Mouse (Mus musculus): ENCODE measurements at regions not wholly inside any gene's neighbourhood (a gene's known extent, or its start where the extent isn't known, plus 50 kb on each side); places are given as distances from the start of the nearest gene placed in this dataset.
A peak's percentile ranks its signal among the peaks of the same experiment; 100 is the strongest.

DNA sequence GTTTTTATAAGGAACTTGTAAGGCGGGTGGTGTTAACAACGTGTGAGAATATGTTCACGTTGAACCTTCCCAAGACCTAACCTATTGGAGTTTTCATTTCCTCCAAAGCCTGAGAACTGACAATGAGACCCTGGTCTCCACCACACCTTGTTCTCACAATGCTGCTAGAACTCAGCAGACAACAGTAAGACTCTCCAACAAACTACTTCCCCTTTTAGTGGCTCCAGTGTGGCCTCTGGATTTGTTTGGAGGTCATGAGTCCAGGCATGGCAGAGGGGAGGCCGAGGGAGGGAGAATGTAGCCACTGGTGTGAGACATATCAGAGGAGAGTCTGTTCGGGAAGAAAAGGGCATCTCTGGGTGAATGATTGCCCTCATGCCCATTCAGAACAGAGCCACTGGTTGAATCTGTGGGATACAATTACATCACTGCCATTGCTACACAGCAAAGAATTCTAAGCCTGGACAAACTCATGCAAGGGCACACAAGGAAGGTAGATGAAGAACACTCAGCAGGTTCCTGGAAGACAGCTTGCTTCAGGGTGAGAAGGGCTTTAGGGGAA lies 109.2 kb upstream of the Ccdc122 start:
- DNase-seq (ENCODE audit: low spot score, missing footprints) (peak; percentile 69), ATAC-seq (ENCODE audit: low FRiP score) (no peak)
- 86% methylated on average over 5 of the region's 5 CpGs for WGBS
- Histone ChIP-seq H3K9me3 (ENCODE audit: control insufficient read depth, low read length) (no peaks in the 10 kb centered on the region), H3K4me2 (no peak overlapping the region), H3K36me3 (ENCODE audit: control insufficient read depth, insufficient read depth, low read length) (no peaks in the 10 kb centered on the region), H3K9ac (ENCODE audit: low read length) (no peak overlapping the region), H3K4me3 (ENCODE audit: low read depth, low read length) (no peak overlapping the region), H3K27ac (ENCODE audit: low read depth, low read length) (no peak overlapping the region), H3K27me3 (ENCODE audit: control insufficient read depth, insufficient read depth, low read length) (no peaks in the 10 kb centered on the region), H3K4me1 (ENCODE audit: control insufficient read depth, insufficient read depth, low read length) (no peaks in the 10 kb centered on the region)

- Histone ChIP-seq H3K4me1 (ENCODE audit: control insufficient read depth, insufficient read depth, low read length) (no peaks in the 10 kb centered on the region), H3K4me2 (no peak overlapping the region), H3K27me3 (ENCODE audit: control insufficient read depth, insufficient read depth, low read length) (no peaks in the 10 kb centered on the region), H3K9ac (ENCODE audit: low read length) (no peak overlapping the region), H3K27ac (ENCODE audit: low read depth, low read length) (no peak overlapping the region), H3K4me3 (ENCODE audit: low read depth, low read length) (no peak overlapping the region), H3K9me3 (ENCODE audit: control insufficient read depth, low read length) (no peaks in the 10 kb centered on the region), H3K36me3 (ENCODE audit: control insufficient read depth, insufficient read depth, low read length) (no peaks in the 10 kb centered on the region)
- ATAC-seq (ENCODE audit: low FRiP score) = no peak
- peak; percentile 14 for DNase-seq (ENCODE audit: low spot score, missing footprints)
- 91% methylated on average over 7 of the region's 7 CpGs for WGBS
Measured at GRCm38 (mm10) chr14:76926416-76926815, 110.2 kb upstream of the Ccdc122 start.

GRCm38 (mm10) chr14:76922399-76922939 lies 114.1 kb upstream of the Ccdc122 start:
- Histone ChIP-seq H3K27me3 (ENCODE audit: control insufficient read depth, insufficient read depth, low read length) (no peaks in the 10 kb centered on the region), H3K27ac (ENCODE audit: low read depth, low read length) (no peak overlapping the region), H3K36me3 (ENCODE audit: control insufficient read depth, insufficient read depth, low read length) (no peaks in the 10 kb centered on the region), H3K4me3 (ENCODE audit: low read depth, low read length) (no peak overlapping the region), H3K9me3 (ENCODE audit: control insufficient read depth, low read length) (no peaks in the 10 kb centered on the region), H3K4me1 (ENCODE audit: control insufficient read depth, insufficient read depth, low read length) (no peaks in the 10 kb centered on the region), H3K4me2 (no peak overlapping the region), H3K9ac (ENCODE audit: low read length) (no peak overlapping the region)
- DNase-seq (ENCODE audit: low spot score, missing footprints) = no peak
- 80% methylated on average over 6 of the region's 6 CpGs for WGBS
- ATAC-seq (ENCODE audit: low FRiP score) = no peak

DNA sequence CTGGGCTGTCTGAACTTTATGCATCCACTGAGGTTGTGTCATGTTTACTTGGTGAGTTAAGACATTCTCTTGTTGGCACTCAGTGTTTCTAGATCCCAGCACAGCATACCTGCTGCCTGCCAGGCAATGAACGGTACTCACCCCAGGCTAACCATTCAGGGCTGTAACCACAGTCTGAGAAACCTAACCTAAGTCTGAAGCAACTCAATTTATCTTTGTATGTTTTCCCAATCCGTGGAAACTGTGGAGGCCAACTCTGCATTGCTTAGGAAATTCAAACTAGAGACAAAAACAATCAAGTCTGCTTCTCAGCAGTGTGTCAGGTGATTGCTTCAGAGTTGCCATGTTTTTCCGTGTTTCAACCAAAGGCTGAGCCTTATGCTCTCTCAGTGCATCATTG lies 118.5 kb upstream of the Ccdc122 start:
- Histone ChIP-seq H3K4me3 (ENCODE audit: low read depth, low read length) (no peak overlapping the region), H3K27me3 (ENCODE audit: control insufficient read depth, insufficient read depth, low read length) (no peaks in the 10 kb centered on the region), H3K9ac (ENCODE audit: low read length) (no peak overlapping the region), H3K4me2 (no peak overlapping the region), H3K36me3 (ENCODE audit: control insufficient read depth, insufficient read depth, low read length) (no peaks in the 10 kb centered on the region), H3K9me3 (ENCODE audit: control insufficient read depth, low read length) (no peaks in the 10 kb centered on the region), H3K4me1 (ENCODE audit: control insufficient read depth, insufficient read depth, low read length) (no peaks in the 10 kb centered on the region), H3K27ac (ENCODE audit: low read depth, low read length) (no peak overlapping the region)
- ATAC-seq (ENCODE audit: low FRiP score) (no peak), DNase-seq (ENCODE audit: low spot score, missing footprints) (no peak)
- 85% methylated on average over 3 of the region's 3 CpGs for WGBS

DNA sequence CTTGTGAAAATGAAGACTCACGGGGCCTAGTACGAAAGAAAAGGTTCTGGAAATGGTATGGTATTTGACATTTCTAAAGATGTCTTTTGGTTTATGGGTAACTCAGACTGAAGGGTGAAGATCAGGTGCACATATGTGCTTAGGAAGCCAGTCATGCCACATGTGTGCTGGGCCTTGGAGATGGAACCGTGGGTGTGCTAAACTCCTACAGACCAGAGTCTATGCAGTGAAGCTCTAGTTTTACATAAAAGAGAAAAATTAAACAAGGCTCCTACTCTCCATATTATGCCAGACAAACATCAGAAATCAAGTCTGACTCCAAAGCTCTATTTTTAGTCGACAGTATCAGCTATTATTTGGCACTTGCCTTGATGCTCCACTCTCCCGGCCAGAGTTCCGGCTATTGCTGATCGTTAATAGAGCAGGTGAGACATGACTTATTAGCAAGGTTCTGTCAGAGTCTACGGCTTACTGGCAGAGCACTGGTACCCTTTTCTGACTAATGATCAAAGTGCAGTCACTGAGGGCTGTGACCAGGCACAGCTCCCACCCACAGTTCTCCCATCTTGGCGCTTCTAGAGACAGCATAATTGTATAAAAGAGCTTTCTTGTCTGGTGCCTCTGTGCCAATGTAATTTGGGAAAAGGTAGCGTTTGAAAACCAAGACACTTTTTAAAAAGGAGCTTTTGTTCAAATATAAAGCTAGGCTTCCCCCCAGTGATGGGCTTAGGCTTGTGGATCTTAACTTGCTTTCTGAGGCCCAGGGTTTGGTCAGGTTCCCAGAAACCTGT lies 119.2 kb upstream of the Ccdc122 start:
- Histone ChIP-seq H3K9ac (ENCODE audit: low read length) (no peak overlapping the region), H3K27me3 (ENCODE audit: control insufficient read depth, insufficient read depth, low read length) (no peaks in the 10 kb centered on the region), H3K27ac (ENCODE audit: low read depth, low read length) (no peak overlapping the region), H3K4me1 (ENCODE audit: control insufficient read depth, insufficient read depth, low read length) (no peaks in the 10 kb centered on the region), H3K36me3 (ENCODE audit: control insufficient read depth, insufficient read depth, low read length) (no peaks in the 10 kb centered on the region), H3K4me3 (ENCODE audit: low read depth, low read length) (no peak overlapping the region), H3K9me3 (ENCODE audit: control insufficient read depth, low read length) (no peaks in the 10 kb centered on the region), H3K4me2 (no peak overlapping the region)
- ATAC-seq (ENCODE audit: low FRiP score) (no peak), DNase-seq (ENCODE audit: low spot score, missing footprints) (no peak)
- 87% methylated on average over 10 of the region's 10 CpGs for WGBS

GRCm38 (mm10) chr14:76913850-76914249 lies 122.7 kb upstream of the Ccdc122 start:
- Histone ChIP-seq H3K9me3 (ENCODE audit: control insufficient read depth, low read length) (no peaks in the 10 kb centered on the region), H3K4me1 (ENCODE audit: control insufficient read depth, insufficient read depth, low read length) (no peaks in the 10 kb centered on the region), H3K4me2 (no peak overlapping the region), H3K27me3 (ENCODE audit: control insufficient read depth, insufficient read depth, low read length) (no peaks in the 10 kb centered on the region), H3K36me3 (ENCODE audit: control insufficient read depth, insufficient read depth, low read length) (no peaks in the 10 kb centered on the region), H3K27ac (ENCODE audit: low read depth, low read length) (no peak overlapping the region), H3K4me3 (ENCODE audit: low read depth, low read length) (no peak overlapping the region), H3K9ac (ENCODE audit: low read length) (no peak overlapping the region)
- 89% methylated on average over 3 of the region's 3 CpGs for WGBS
- DNase-seq (ENCODE audit: low spot score, missing footprints) = peak; percentile 73
- ATAC-seq (ENCODE audit: low FRiP score) = no peak

GRCm38 (mm10) chr14:76912301-76913001 lies 124.1 kb upstream of the Ccdc122 start:
- no peak for ATAC-seq (ENCODE audit: low FRiP score)
- no peak overlapping the region for H3K4me3 ChIP-seq (ENCODE audit: low read depth, low read length)
- H3K36me3 ChIP-seq (ENCODE audit: control insufficient read depth, insufficient read depth, low read length) = no peaks in the 10 kb centered on the region
- no peaks in the 10 kb centered on the region for H3K9me3 ChIP-seq (ENCODE audit: control insufficient read depth, low read length)
- no peak overlapping the region for H3K4me2 ChIP-seq
- peak; percentile 75 for DNase-seq (ENCODE audit: low spot score, missing footprints)
- H3K4me1 ChIP-seq (ENCODE audit: control insufficient read depth, insufficient read depth, low read length) = no peaks in the 10 kb centered on the region
- no peak overlapping the region for H3K9ac ChIP-seq (ENCODE audit: low read length)
- WGBS = 61% methylated on average over 8 of the region's 8 CpGs
- no peaks in the 10 kb centered on the region for H3K27me3 ChIP-seq (ENCODE audit: control insufficient read depth, insufficient read depth, low read length)
- no peak overlapping the region for H3K27ac ChIP-seq (ENCODE audit: low read depth, low read length)

GRCm38 (mm10) chr14:76911271-76911670 lies 125.3 kb upstream of the Ccdc122 start:
- Histone ChIP-seq H3K4me3 (ENCODE audit: low read depth, low read length) (no peak overlapping the region), H3K9me3 (ENCODE audit: control insufficient read depth, low read length) (no peaks in the 10 kb centered on the region), H3K9ac (ENCODE audit: low read length) (no peak overlapping the region), H3K4me2 (no peak overlapping the region), H3K27ac (ENCODE audit: low read depth, low read length) (no peak overlapping the region), H3K36me3 (ENCODE audit: control insufficient read depth, insufficient read depth, low read length) (no peaks in the 10 kb centered on the region), H3K27me3 (ENCODE audit: control insufficient read depth, insufficient read depth, low read length) (no peaks in the 10 kb centered on the region), H3K4me1 (ENCODE audit: control insufficient read depth, insufficient read depth, low read length) (no peaks in the 10 kb centered on the region)
- DNase-seq (ENCODE audit: low spot score, missing footprints) (no peak), ATAC-seq (ENCODE audit: low FRiP score) (no peak)
- whole genome bisulfite sequencing = 87% methylated on average over 5 of the region's 5 CpGs

GRCm38 (mm10) chr14:76910186-76910585 lies 126.4 kb upstream of the Ccdc122 start:
- no peaks in the 10 kb centered on the region for H3K36me3 ChIP-seq (ENCODE audit: control insufficient read depth, insufficient read depth, low read length)
- WGBS = 91% methylated on average over 5 of the region's 5 CpGs

More at GRCm38 (mm10) chr14:76910186-76910585, 126.4 kb upstream of the Ccdc122 start:
- no peak overlapping the region for H3K9ac ChIP-seq (ENCODE audit: low read length)
- no peak for ATAC-seq (ENCODE audit: low FRiP score)
- no peaks in the 10 kb centered on the region for H3K4me1 ChIP-seq (ENCODE audit: control insufficient read depth, insufficient read depth, low read length)
- no peaks in the 10 kb centered on the region for H3K9me3 ChIP-seq (ENCODE audit: control insufficient read depth, low read length)
- no peak for DNase-seq (ENCODE audit: low spot score, missing footprints)
- no peaks in the 10 kb centered on the region for H3K27me3 ChIP-seq (ENCODE audit: control insufficient read depth, insufficient read depth, low read length)
- no peak overlapping the region for H3K27ac ChIP-seq (ENCODE audit: low read depth, low read length)
- no peak overlapping the region for H3K4me3 ChIP-seq (ENCODE audit: low read depth, low read length)
- no peak overlapping the region for H3K4me2 ChIP-seq

Measured in midbrain, embryonic 11.5 days (tissue).